Mouse (Mus musculus) lung, postnatal 0 days (tissue): ENCODE results near the gene Gm10974. TPM values are rescaled to one million over a fixed set of nuclear protein-coding genes. Genes with fewer than 3 reads are reported as not detected.
A peak's percentile ranks its signal among the peaks of the same experiment; 100 is the strongest.

Experiments
- ATAC-seq: fragments of 200-750 bp; cut with Nextera tagmentation; 2 replicates; pipeline ENCODE4 v1.8.0; 2017; ENCODE audit warnings: moderate library complexity
- DNase-seq: peaks from one replicate; pipeline ENCODE4 v3.0.0-alpha.2; 2016; ENCODE audit warnings: low spot score
- H3K27ac ChIP-seq: fragments of 300-500 bp; sonication (generic); 2 replicates; pipeline ENCODE4 v1.5.1; 2014; ENCODE audit warnings: antibody characterized with exemption, mild to moderate bottlenecking, low read length, mixed read lengths
- H3K27me3 ChIP-seq: fragments of 300-500 bp; sonication (generic); replicated peaks from 2 replicates; pipeline ENCODE4 v1.6.1; 2014; ENCODE audit warnings: low read length, mixed read lengths; ENCODE audit not compliant: insufficient read depth
- H3K36me3 ChIP-seq: fragments of 300-500 bp; sonication (generic); 2 replicates; pipeline ENCODE4 v1.6.1; 2014; ENCODE audit warnings: low read length, mixed read lengths; ENCODE audit not compliant: insufficient read depth
- H3K4me1 ChIP-seq: fragments of 300-500 bp; sonication (generic); 2 replicates; pipeline ENCODE4 v1.6.1; 2014; ENCODE audit warnings: antibody characterized with exemption, low read depth, low read length, mixed read lengths; ENCODE audit not compliant: insufficient read depth
- H3K4me2 ChIP-seq: fragments of 300-500 bp; sonication (generic); replicated peaks from 2 replicates; pipeline ENCODE4 v1.6.1; 2014; ENCODE audit warnings: low read depth, mild to moderate bottlenecking, low read length, moderate library complexity, mixed read lengths
- H3K4me3 ChIP-seq: fragments of 300-500 bp; sonication (generic); 2 replicates; pipeline ENCODE4 v1.5.1; 2014; ENCODE audit warnings: low read depth, low read length
- H3K9ac ChIP-seq: fragments of 300-500 bp; sonication (generic); replicated peaks from 2 replicates; pipeline ENCODE4 v1.6.1; 2014; ENCODE audit warnings: low read depth, mild to moderate bottlenecking
- H3K9me3 ChIP-seq: fragments of 300-500 bp; sonication (generic); 2 replicates; pipeline ENCODE4 v1.6.1; 2016; ENCODE audit warnings: low read length, mixed read lengths
- CTCF ChIP-seq: IDR thresholded peaks from 2 replicates; pipeline ENCODE4 v1.5.1; 2016; ENCODE audit warnings: antibody characterized with exemption, mild to moderate bottlenecking
- EP300 ChIP-seq: IDR thresholded peaks from 2 replicates; pipeline ENCODE4 v1.6.1; 2016; ENCODE audit warnings: antibody characterized with exemption, mild to moderate bottlenecking, control low read depth
- WGBS: fragments of 180-500 bp; shearing (Covaris S2); extraction: QIAGEN DNeasy Blood & Tissue Kit; methylation state at CpG from one replicate; pipeline ENCODE4 v1.1.7; 2014; 5-methylcytosine and 5-hydroxymethylcytosine counted together
- microRNA-seq: library from miRNA; unstranded; fragments of <30 nt; microRNA quantifications from one replicate; pipeline ENCODE4, GENCODE M21; 2016
- polyA plus RNA-seq: library from polyadenylated mRNA; unstranded; fragments of >200 nt; fragmentation: Nextera tagmentation; extraction: Ambion mirVana; gene quantifications from 2 replicates; pipeline ENCODE4 v1.2.1, GENCODE M21; 2015

Gene Gm10974
- polyA plus RNA-seq, 1 experiment from 2014 or later, result not detected

GRCm38 (mm10) chr7:66418981-66419380, 53.3 kb downstream of the Gm10974 start:
- Histone ChIP-seq H3K4me3 (no peak overlapping the region), H3K9ac (no peak overlapping the region), H3K27ac (no peak overlapping the region), H3K4me1 (no peaks in the 10 kb centered on the region), H3K36me3 (no peaks in the 10 kb centered on the region), H3K27me3 (no peaks in the 10 kb centered on the region), H3K4me2 (no peak overlapping the region), H3K9me3 (no peaks in the 10 kb centered on the region)
- ATAC-seq (no peak), DNase-seq (no peak)
- WGBS, result 40% methylated on average over 12 of the region's 12 CpGs
- TF ChIP-seq EP300 (no peak), CTCF (no peak)

- Histone ChIP-seq H3K4me2 (no peak overlapping the region), H3K27ac (no peak overlapping the region), H3K9me3 (no peaks in the 10 kb centered on the region), H3K27me3 (peaks cover 17% of the 10 kb centered on the region), H3K9ac (no peak overlapping the region), H3K36me3 (no peaks in the 10 kb centered on the region), H3K4me1 (no peaks in the 10 kb centered on the region; the same call in 1 of the 2 replicates), H3K4me3 (no peak overlapping the region)
- ATAC-seq, result no peak
- no peak for TF ChIP-seq EP300
- TF ChIP-seq CTCF, result no peak
- WGBS, result 67% methylated on average over 8 of the region's 8 CpGs
- no peak for DNase-seq
These were observed 56.2 kb downstream of the Gm10974 start for GRCm38 (mm10) chr7:66421903-66422302.

- Histone ChIP-seq H3K4me2 (peak overlapping the region; percentile 82), H3K9ac (no peak overlapping the region), H3K27me3 (peaks cover 34% of the 10 kb centered on the region), H3K4me3 (peak overlapping the region; percentile 44), H3K36me3 (no peaks in the 10 kb centered on the region), H3K27ac (no peak overlapping the region), H3K4me1 (peaks cover 4% of the 10 kb centered on the region; the same call in 1 of the 2 replicates), H3K9me3 (no peaks in the 10 kb centered on the region)
- TF ChIP-seq EP300 (no peak), CTCF (no peak)
- no peak for DNase-seq
- 2% methylated on average over 22 of the region's 23 CpGs for WGBS
- ATAC-seq, result peak; percentile 13; the same call in 1 of the 2 replicates
These were observed 61.3 kb downstream of the Gm10974 start for GRCm38 (mm10) chr7:66427053-66427436.

GRCm38 (mm10) chr7:66427437-66428161, 61.9 kb downstream of the Gm10974 start, which contains the start of gene Aldh1a3:
Gene Aldh1a3 (minus strand): TSS chr7:66427517.
- H3K4me2 ChIP-seq, result peak within 1 kb of the TSS; percentile 82
- H3K9ac ChIP-seq, result no peak within 1 kb of the TSS
- no peaks in the 10 kb centered on the region for H3K36me3 ChIP-seq
- 3% methylated on average over 46 of the region's 56 CpGs for WGBS
- no peak within 1 kb of the TSS for H3K27ac ChIP-seq
- peak within 1 kb of the TSS; percentile 44 for H3K4me3 ChIP-seq
- H3K4me1 ChIP-seq, result peaks cover 4% of the 10 kb centered on the region; the same call in 1 of the 2 replicates
- H3K27me3 ChIP-seq, result peaks cover 34% of the 10 kb centered on the region
- peak; percentile 55 for DNase-seq
- no peaks in the 10 kb centered on the region for H3K9me3 ChIP-seq
- peak; percentile 93 for ATAC-seq
- TF ChIP-seq EP300 (no peak), CTCF (no peak)

GRCm38 (mm10) chr7:66434453-66434935, 68.8 kb downstream of the Gm10974 start:
- 32% methylated on average over 10 of the region's 10 CpGs for WGBS
- H3K27ac ChIP-seq, result no peak overlapping the region
- H3K27me3 ChIP-seq, result no peaks in the 10 kb centered on the region
- H3K9ac ChIP-seq, result no peak overlapping the region
- H3K4me3 ChIP-seq, result no peak overlapping the region
- no peak overlapping the region for H3K4me2 ChIP-seq
- peak; percentile 70 for DNase-seq
- no peaks in the 10 kb centered on the region for H3K4me1 ChIP-seq
- TF ChIP-seq EP300 (no peak), CTCF (peak; percentile 94)
- H3K9me3 ChIP-seq, result no peaks in the 10 kb centered on the region
- ATAC-seq, result peak; percentile 76
- no peaks in the 10 kb centered on the region for H3K36me3 ChIP-seq

Small RNAs within 50 kb of the gene (microRNA-seq; reads per million reads assigned to microRNA genes)
- not detected for gene Mir7057

Other genes starting within 250 kb of the Gm10974 start
- gene Lrrk1, start 22.4 kb downstream of the Gm10974 start, polyA plus RNA-seq, result 20.5 and 27.9 TPM in 2 replicates
- gene Aldh1a3, start 61.6 kb downstream of the Gm10974 start, polyA plus RNA-seq, result 0.84 and 1.7 TPM in 2 replicates